Mouse (Mus musculus): ENCODE measurements at regions not wholly inside any gene's neighbourhood (a gene's known extent, or its start where the extent isn't known, plus 50 kb on each side); places are given as distances from the start of the nearest gene placed in this dataset.

DNA sequence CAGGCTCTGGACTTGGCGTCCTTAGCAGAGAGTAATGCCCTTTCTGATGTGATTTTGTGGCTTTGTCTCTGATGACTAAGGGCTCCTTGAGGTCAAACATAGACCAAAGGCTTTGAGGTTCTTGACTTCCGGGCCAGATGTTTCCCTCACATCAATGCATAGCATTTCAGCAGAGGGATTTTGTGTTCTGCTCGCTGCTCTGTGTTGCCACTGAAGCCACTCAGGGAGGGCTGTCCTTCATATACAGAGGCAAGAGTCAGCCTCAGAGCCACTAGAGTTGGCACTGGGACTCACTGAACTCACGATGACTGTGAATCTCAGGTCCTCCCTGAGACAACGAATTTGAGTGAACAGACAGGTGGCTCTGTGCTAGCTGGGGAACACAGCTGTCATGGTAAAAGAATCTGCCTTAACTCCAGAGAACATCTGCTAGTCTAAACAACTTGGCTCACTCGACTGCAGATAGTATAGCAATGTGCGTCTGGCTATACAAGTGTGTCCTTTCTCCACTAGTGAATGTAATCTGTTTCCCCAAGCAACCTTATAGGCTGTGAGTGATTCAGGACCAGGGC is 74.3 kb downstream of the Gp2 start:
- DNase-seq = no peak

GRCm38 (mm10) chr7:119379935-119380334 is 79.2 kb downstream of the Gp2 start:
- DNase-seq = no peak

DNA sequence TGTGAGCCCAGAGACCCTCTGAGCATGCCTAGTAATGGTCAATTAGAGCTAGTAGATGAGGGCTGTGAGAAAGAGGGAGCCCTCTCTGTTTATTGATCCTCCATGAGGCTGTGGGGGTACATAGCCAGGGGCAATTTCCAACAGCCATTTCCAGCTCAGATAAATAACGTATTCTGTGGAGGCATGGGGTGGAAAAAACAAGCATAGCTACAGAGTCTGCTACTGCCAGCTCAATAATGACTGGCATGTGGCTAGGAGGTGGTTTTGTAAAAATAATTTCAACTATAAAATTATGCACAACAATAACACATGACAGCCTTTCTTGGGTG is 94.9 kb downstream of the Gp2 start:
- no peak for DNase-seq

DNA sequence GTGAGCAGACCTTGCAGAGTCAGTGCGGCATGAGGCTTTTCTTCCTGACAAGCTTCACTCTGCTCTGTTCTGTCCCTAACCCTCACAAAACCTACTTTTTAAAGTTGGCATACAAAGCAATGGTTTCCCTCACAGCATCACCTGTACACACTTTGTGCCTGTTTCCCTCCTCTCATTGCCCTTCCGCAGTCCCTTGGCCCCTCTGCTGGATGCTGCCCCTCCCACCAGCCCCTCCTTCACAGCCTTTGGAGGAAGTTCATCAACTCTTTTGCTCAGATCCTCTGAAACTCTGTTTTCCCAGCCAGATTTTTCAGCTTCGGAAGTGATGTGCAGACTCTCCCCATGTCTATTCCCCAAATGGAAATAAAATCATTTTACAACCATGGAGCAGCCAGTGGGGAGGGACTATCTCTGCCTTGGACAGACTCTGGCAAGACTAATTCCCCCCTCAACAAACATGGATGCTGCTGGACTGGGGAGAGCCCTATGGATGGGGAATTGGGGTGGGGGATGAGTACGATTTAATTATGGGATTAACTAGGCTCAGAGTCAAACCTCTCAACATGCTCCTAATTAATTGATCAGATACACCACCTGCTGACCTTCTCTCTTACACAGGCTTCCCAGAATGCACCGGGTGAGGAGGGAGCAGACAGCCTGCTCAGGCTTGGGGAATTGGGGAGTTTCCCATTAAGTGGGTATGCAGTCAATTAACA is 95.4 kb downstream of the Gp2 start:
- no peak for DNase-seq

DNA sequence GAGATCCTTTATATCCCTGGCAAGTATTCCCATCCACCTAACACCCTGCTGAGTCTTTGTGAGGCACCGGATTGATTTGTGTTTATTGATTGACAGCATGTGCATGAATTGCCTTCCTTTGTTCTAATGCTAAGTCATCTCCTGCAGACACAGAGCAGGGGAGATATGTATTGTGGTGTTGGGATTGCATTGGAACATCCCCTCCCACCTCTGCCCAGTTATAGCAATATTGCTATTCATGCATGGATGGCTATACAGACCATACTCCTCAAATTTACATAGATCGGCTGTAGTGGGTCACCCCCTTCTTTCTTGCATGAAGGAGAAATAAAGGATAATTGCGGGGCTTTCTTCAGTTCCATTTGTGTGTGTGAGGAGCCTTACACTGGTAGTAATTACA is 101.7 kb downstream of the Gp2 start:
- DNase-seq = no peak

DNA sequence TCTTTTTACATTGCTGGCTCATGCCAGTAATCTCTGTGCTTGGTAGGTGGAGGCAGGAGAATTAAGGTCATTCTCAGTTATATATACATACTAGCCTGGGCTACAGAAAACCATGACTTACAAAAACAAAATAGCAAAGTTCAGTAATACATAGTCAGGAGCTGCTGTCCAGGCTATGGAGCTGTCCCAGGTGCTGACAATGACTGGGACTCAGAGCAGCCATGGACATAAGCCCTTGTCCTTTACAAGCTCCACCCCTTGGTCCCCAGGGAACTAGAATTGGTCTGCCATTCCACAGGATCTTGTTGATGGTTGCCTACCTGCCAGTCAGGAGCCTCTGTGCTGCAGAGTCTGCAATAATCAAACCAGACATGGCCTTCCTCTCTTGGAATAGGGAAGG is 102.8 kb downstream of the Gp2 start:
- DNase-seq = no peak

DNA sequence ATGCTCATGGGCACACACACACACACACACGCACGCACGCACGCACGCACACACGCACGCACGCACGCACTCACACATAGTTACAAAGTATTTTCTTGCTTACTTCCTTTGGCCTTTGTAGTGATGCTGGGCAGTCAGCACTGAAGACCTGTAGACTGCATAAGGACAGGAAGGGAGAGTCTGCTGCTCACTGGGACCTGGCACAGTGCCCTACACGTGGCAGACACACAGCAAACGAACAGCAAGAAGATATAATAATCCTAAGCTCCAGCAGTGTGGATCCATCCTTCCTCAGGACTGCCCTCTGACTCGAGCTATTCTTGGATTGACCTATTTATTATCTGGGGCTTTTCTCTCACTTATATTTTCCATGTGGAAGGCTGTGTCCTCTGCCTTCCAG is 106.5 kb downstream of the Gp2 start:
- peak in 1 of 2 experiments; percentile 3 for DNase-seq

- no peak for DNase-seq
These were observed 108.4 kb downstream of the Gp2 start for GRCm38 (mm10) chr7:119350641-119351040.

DNA sequence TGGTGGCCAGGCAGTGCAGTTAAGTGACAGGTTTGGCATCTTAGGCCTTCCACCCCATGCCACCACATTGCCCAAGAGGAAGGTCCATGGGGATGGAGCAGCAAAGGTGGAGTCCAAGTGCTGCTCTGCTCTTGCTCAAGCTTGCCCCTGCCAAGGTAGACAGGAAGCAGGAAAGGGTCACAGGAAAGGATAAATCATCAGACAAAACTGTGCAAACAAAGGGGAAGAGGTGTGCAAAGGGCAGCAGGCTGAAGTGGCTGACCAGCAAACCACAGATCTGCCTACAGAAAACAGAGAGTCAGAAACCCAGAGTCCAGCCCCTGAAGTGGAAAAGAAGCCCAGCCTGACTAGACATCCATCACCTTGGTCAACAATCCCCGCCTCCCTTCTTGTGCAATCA is 115.7 kb downstream of the Gp2 start:
- DNase-seq = no peak

- DNase-seq = no peak
These were observed 126.0 kb downstream of the Gp2 start for GRCm38 (mm10) chr7:119333102-119333501.

DNA sequence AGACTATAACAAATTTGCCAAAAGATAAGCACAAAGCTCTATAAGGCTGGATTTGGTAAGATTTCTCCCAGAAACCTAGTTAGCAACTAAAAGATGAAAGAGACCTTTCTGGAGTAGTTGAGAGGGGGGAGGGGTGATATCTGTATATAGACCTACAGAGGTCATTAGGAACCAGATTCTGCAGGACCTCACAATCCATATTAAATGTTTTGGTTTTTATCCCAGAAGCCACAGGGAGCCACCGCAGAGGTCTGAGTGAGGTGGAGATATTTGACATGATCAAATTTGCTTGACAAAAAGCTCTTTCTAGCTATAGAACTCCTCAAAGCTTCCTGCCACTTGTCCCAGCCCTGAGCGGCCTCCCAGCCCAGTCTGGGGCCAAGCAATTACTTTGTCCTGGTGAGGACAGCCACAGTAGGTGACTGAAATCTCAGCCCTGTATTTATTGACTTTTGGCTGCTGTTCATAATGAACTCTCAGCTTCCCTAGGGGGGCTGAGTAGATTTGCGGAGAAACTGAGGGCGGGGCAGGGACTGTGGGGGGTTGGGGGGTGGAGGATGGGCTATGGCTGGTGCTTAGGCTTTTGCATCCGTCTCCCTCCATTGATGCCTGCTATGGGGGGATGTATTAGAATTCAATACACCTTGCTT is 128.5 kb downstream of the Gp2 start:
- no peak for DNase-seq

- DNase-seq = no peak
These were observed 111.9 kb upstream of the Gpr139 start for GRCm38 (mm10) chr7:119296307-119296706.

DNA sequence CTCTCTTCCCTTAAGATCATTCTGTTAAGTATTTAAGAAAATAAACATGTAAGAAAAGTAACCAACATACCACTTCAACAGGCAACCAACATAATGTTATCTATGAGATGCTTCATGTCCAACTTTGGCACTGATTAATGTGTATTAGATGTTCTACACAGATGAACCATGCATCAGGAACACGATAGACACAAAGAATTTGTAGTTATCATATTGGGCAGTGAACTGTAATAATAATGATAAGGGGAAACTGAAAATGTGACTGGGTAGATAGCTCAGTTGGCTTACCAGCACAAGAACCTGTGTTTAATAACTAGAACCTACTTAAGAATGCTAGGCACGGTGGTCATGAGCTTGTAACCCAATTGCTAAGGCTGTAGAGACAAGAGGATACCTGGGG is 107.0 kb upstream of the Gpr139 start:
- DNase-seq = no peak

DNA sequence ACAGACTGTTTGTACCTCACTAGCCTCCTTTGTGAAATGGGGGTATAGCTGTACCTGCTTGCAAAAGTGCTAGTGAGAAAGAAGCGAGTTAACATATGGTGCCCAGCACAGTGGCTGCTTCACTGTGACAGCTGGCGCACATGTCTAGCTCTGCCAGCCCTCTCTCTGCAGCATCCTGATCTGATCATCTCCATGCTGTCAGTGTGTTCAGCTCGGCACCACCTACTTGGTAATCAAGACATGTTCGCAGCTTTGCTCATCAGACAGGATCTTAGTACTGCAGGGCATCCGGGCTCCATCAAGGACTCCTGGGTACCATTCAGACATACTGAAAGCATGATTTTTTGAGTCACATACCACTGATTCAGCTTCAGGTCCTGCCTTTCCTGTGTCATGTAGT is 100.9 kb upstream of the Gpr139 start:
- DNase-seq = no peak

GRCm38 (mm10) chr7:119279896-119280661 is 95.7 kb upstream of the Gpr139 start:
- no peak for DNase-seq

DNA sequence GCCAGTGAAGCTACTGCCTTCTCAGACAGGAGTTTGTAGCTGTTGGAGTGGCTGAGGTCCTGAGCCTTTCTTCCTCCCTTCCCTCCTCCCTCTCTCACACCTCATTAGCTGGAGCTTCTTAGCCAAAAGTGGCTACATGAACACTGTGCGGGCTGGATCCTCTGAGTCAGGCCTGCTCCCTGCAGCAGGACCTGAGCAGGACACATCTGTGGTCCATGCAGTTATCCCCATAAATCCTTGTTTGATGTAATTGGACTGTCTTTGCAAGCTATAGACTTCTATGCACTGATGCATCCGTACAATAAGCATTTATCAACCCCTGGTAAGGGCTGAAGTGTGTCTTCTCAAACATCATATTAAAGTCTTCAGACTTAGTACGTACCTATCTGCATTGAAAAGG is 88.2 kb upstream of the Gpr139 start:
- DNase-seq = no peak

DNA sequence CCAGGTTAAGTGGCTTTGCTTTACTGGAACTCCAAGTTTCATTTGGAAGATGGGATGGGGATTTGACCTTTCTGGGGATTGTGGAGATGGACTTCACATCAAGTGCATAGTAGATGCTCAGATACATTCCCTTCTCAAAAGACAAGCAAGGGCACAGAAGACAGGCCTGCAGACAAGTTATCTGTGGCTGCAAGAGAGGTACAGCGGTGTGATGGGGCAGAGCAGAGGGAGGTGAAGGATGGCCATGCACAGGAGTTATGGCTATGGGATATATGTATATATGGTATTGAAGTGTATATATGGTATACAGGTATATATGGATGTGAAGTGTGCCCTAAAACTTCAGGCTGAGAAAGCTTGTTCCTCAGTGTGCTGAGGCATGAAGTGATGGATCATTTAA is 87.0 kb upstream of the Gpr139 start:
- no peak for DNase-seq

DNA sequence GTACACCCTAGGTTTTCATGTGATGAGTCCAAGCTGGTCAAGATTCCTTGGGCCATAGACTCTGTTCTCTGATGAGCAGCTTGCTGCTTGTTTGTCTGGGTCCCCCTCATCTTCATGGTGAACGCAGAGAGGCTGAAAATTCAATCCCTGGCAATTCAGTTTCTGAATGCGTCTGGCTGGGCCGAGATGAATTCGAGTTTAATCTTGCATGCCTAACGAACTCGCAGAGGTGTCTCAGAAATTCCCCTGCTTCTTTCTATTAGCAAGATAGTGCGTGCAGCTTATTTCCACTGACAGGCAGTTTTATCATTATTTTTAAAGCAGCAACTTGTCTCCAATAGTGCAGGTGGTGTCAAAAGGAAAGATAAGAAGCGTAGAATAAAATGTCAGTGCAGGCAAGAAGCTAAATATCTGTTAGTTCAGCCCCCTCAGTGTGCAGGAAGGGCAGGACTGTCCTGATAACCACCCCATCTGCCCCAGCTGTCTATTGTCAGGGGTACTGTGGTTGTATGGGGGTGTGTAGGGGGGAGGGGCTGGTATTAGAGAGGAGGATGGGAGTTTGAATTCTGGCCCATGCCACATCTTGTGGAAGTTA is 86.5 kb upstream of the Gpr139 start:
- no peak for DNase-seq

GRCm38 (mm10) chr7:119258222-119258621 is 73.8 kb upstream of the Gpr139 start:
- DNase-seq = no peak

DNA sequence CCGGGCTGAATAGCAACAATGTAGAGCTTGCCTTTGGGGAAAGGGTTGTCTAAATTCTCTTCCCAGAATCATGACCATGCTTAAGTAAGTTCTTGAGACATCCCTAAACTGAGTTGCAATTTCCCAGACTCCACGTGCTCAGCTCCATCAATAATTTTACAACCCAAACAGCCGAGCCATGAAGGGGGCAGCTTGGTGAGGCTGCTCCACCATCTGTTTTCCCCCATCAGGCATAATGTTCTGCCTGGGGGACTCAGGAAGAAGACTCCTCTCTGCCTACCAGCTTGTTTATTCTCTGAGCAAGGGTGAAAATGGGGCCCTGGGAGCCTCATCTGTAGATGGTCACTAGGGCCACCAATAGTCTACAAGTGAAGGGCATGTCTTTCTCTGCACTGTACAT is 72.5 kb upstream of the Gpr139 start:
- no peak for DNase-seq

- DNase-seq = no peak
These were observed 68.3 kb upstream of the Gpr139 start for GRCm38 (mm10) chr7:119252742-119253141.

DNA sequence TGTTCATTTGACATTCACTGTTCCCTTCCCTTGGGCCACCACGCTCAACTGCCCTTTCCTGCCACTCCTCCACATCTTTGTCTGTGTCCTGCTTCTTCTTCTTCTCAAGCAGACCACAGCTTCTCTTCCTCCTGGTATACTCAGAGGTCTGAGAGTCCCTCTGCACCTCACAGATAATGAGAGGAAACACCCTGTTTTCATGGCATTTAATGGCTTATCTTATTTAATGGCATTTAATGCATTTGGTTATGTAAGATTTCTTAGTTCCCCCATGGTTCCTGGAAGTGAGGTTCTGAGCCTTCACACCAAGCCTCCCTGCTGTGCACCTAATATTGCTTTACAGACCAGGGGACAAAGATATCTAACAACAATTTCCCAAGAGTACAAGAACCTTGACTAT is 67.3 kb upstream of the Gpr139 start:
- DNase-seq = no peak

DNA sequence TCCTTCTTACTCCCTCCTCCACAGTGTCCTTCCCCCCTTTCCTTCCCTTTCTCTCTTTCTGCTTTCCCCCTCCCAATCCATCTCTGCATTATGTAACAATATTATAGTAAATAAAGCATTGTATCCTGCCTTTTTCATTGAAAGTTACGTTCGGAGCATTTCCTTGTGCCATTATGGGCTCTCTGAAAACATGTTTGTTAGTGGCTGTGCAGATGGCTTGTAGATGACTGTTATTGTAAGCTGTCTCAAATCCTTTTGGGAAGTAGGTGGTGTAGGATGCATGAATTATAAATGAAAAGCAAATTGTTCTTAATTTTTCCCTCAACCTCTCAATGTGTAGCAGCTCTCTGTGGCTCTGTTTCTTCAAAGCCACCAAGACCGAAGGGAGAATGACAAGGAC is 66.0 kb upstream of the Gpr139 start:
- no peak for DNase-seq

GRCm38 (mm10) chr7:119244785-119245184 is 60.4 kb upstream of the Gpr139 start:
- DNase-seq = no peak

All from cerebellum, adult 18-20 months (tissue).